Mouse (Mus musculus): ENCODE measurements around the gene Rpl38. TPM values are rescaled to one million over a fixed set of nuclear protein-coding genes. Genes with fewer than 3 reads are reported as not detected.

The Rpl38 gene
- polyA plus RNA-seq, 1 experiment: 2,044 TPM

DNA sequence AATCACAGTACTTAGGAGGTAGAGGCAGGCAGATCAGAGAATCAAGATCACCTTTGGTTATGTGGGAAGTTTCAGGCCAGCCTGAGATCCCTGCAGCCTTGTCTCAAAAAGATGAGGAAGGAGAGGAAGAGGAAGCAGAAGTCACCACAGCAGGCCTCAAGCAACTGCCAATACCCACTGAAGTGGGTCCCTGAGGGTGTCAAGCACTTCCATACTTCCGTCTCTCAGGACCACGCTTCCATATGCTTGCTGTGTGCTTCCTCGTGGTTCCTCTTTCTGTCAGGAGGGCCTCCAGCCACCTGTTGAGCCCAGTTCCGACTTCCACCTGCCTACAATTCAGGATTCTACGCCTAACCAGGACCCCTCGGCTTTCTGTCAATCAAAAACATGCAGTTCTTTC, 14.7 kb upstream of the Rpl38 start:
- Histone ChIP-seq H3K9ac (ENCODE audit: low read depth, poor library complexity, severe bottlenecking) (no peak overlapping the region), H3K4me3 (ENCODE audit: low read depth, low read length) (no peak overlapping the region), H3K9me3 (replicated peaks; ENCODE audit: control insufficient read depth, insufficient read depth, low read length, poor library complexity, severe bottlenecking) (no peaks in the 10 kb centered on the region), H3K27me3 (ENCODE audit: control insufficient read depth, insufficient read depth, low read length, poor library complexity, severe bottlenecking) (no peaks in the 10 kb centered on the region), H3K36me3 (ENCODE audit: control insufficient read depth, insufficient read depth, low read length, poor library complexity, severe bottlenecking) (no peaks in the 10 kb centered on the region), H3K27ac (ENCODE audit: insufficient read depth, low read length) (no peak overlapping the region), H3K4me1 (ENCODE audit: control insufficient read depth, insufficient read depth, low read length) (no peaks in the 10 kb centered on the region)
- TF ChIP-seq CTCF (IDR thresholded peaks at IDR 0.05; ENCODE audit: low read depth, low read length) (no peak), EP300 (IDR thresholded peaks at IDR 0.05; ENCODE audit: insufficient read depth, low read depth, low read length) (no peak), POLR2A (IDR thresholded peaks at IDR 0.05; ENCODE audit: insufficient read depth, low read length) (no peak)

DNA sequence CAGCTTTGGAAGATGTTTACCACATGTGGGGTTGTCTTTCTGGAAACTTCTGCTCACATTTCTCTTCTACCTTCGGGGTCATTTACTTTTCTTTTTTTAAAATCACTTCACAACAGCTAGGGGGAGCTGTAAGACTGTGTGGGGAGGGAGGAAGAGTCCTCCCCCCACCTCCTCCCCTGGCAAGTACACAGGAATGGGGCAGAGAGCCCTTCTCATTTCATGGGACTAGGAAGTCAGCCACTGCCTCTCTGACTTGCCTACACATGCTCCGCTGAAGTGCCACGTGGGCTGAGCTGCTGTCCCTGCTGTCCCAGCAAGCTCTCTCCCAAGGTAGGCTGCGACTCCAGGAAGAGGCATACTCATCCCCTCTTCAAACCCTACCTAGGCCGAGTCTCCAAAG, 13.8 kb upstream of the Rpl38 start:
- H3K4me3 ChIP-seq (ENCODE audit: low read depth, low read length): no peak overlapping the region
- H3K36me3 ChIP-seq (ENCODE audit: control insufficient read depth, insufficient read depth, low read length, poor library complexity, severe bottlenecking): no peaks in the 10 kb centered on the region
- no peaks in the 10 kb centered on the region for H3K9me3 ChIP-seq (replicated peaks; ENCODE audit: control insufficient read depth, insufficient read depth, low read length, poor library complexity, severe bottlenecking)
- no peaks in the 10 kb centered on the region for H3K27me3 ChIP-seq (ENCODE audit: control insufficient read depth, insufficient read depth, low read length, poor library complexity, severe bottlenecking)
- no peak overlapping the region for H3K9ac ChIP-seq (ENCODE audit: low read depth, poor library complexity, severe bottlenecking)
- TF ChIP-seq EP300 (IDR thresholded peaks at IDR 0.05; ENCODE audit: insufficient read depth, low read depth, low read length) (no peak), POLR2A (IDR thresholded peaks at IDR 0.05; ENCODE audit: insufficient read depth, low read length) (no peak), CTCF (IDR thresholded peaks at IDR 0.05; ENCODE audit: low read depth, low read length) (peak; percentile 57)
- H3K4me1 ChIP-seq (ENCODE audit: control insufficient read depth, insufficient read depth, low read length): no peaks in the 10 kb centered on the region
- H3K27ac ChIP-seq (ENCODE audit: insufficient read depth, low read length): no peak overlapping the region

DNA sequence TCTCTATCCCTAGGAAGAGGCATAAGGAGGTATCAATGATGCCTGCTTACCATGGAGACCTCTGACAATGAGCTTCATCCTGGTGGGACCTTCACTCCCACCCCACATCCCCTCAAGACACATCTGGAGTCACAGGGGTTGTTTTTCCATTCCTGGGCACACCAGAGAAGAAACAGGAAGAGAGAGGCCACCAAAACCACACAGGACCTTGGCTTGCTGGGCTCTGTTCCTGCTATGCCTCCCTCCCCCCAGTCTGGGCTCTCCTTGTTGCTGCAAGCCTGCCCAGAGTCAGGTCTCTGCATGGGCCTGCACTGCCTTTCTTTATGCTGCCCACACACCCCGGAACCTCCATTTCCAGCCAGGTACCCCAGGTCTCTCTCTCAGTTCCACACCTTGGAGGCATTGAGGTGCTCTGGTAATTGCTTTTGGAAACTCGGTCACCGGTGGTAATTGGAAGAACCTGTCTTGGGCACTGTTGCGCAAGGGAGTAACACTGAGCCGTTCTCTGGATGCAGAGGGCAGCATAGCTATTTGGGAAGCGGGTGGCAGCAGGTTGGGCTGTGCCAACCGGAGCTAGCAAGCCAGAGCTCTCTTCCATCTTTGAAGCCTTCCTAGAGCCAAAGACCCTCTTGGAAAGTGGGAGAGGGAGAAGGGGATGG, 12.8 kb upstream of the Rpl38 start:
- no peaks in the 10 kb centered on the region for H3K9me3 ChIP-seq (replicated peaks; ENCODE audit: control insufficient read depth, insufficient read depth, low read length, poor library complexity, severe bottlenecking)

DNA sequence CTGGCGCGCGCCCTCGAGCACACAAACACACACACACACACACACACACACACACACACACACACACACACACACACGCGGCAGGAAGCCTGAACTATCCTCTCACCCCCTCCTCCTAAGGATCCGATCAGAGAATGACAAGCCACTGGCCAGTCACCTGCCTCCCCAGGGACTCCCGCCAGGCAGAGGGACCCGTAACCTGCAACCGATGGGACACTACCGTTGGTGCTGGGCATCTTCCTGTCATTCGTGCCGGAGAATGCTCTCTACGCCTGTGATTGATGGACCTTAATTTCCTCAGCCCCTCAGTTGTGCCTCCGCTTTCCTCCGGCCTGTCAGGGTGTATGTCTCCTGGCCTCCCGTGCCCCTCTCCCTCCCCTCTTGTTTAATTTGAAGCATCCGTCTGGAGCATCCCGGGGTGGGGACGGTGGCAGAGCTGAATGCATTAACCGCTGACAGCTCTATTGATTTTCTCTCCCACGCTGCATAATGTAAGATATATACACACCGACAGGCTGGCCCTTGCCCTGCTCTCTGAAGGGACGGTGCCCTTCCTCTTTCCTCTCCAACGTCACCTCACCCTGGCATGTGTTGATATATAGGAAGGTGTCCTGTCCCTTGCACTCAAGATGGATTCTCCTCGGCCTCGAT, 11.2 kb upstream of the Rpl38 start:
- no peak for TF ChIP-seq CTCF (IDR thresholded peaks at IDR 0.05; ENCODE audit: low read depth, low read length)
- TF ChIP-seq EP300 (IDR thresholded peaks at IDR 0.05; ENCODE audit: insufficient read depth, low read depth, low read length): no peak
- TF ChIP-seq POLR2A (IDR thresholded peaks at IDR 0.05; ENCODE audit: insufficient read depth, low read length): no peak
- H3K4me3 ChIP-seq (ENCODE audit: low read depth, low read length): no peak overlapping the region
- no peaks in the 10 kb centered on the region for H3K4me1 ChIP-seq (ENCODE audit: control insufficient read depth, insufficient read depth, low read length)
- H3K27me3 ChIP-seq (ENCODE audit: control insufficient read depth, insufficient read depth, low read length, poor library complexity, severe bottlenecking): no peaks in the 10 kb centered on the region
- no peak overlapping the region for H3K27ac ChIP-seq (ENCODE audit: insufficient read depth, low read length)
- no peaks in the 10 kb centered on the region for H3K36me3 ChIP-seq (ENCODE audit: control insufficient read depth, insufficient read depth, low read length, poor library complexity, severe bottlenecking)
- H3K9me3 ChIP-seq (replicated peaks; ENCODE audit: control insufficient read depth, insufficient read depth, low read length, poor library complexity, severe bottlenecking): no peaks in the 10 kb centered on the region
- H3K9ac ChIP-seq (ENCODE audit: low read depth, poor library complexity, severe bottlenecking): no peak overlapping the region

More for the DNA sequence above, 12.8 kb upstream of the Rpl38 start:
- H3K27ac ChIP-seq (ENCODE audit: insufficient read depth, low read length): no peak overlapping the region
- no peak for TF ChIP-seq EP300 (IDR thresholded peaks at IDR 0.05; ENCODE audit: insufficient read depth, low read depth, low read length)
- no peak for TF ChIP-seq CTCF (IDR thresholded peaks at IDR 0.05; ENCODE audit: low read depth, low read length)
- TF ChIP-seq POLR2A (IDR thresholded peaks at IDR 0.05; ENCODE audit: insufficient read depth, low read length): no peak
- H3K27me3 ChIP-seq (ENCODE audit: control insufficient read depth, insufficient read depth, low read length, poor library complexity, severe bottlenecking): no peaks in the 10 kb centered on the region
- H3K36me3 ChIP-seq (ENCODE audit: control insufficient read depth, insufficient read depth, low read length, poor library complexity, severe bottlenecking): no peaks in the 10 kb centered on the region
- no peak overlapping the region for H3K4me3 ChIP-seq (ENCODE audit: low read depth, low read length)
- H3K4me1 ChIP-seq (ENCODE audit: control insufficient read depth, insufficient read depth, low read length): no peaks in the 10 kb centered on the region
- H3K9ac ChIP-seq (ENCODE audit: low read depth, poor library complexity, severe bottlenecking): no peak overlapping the region

DNA sequence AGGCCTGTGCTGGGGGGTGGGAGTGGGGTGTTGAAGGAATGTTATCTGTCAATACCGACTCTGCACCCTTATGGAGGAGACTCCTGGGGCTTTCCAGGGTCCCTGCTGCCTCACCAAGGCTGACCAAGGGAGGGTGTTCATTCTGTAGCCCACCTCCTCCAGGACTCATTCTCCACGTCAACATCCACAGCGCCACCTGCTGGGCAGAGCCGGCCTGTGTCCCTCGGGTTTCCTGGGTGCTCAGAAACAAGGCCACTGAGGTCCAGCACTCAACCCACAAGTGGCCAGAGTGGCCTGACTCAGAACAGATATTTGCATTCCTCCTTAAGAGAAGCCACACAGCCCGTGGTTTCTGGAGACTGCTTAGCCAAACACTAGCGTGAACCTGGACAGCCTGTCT, 10.6 kb upstream of the Rpl38 start:
- Histone ChIP-seq H3K36me3 (ENCODE audit: control insufficient read depth, insufficient read depth, low read length, poor library complexity, severe bottlenecking) (no peaks in the 10 kb centered on the region), H3K27me3 (ENCODE audit: control insufficient read depth, insufficient read depth, low read length, poor library complexity, severe bottlenecking) (no peaks in the 10 kb centered on the region), H3K27ac (ENCODE audit: insufficient read depth, low read length) (no peak overlapping the region), H3K9me3 (replicated peaks; ENCODE audit: control insufficient read depth, insufficient read depth, low read length, poor library complexity, severe bottlenecking) (no peaks in the 10 kb centered on the region), H3K9ac (ENCODE audit: low read depth, poor library complexity, severe bottlenecking) (no peak overlapping the region), H3K4me1 (ENCODE audit: control insufficient read depth, insufficient read depth, low read length) (no peaks in the 10 kb centered on the region), H3K4me3 (ENCODE audit: low read depth, low read length) (no peak overlapping the region)
- no peak for TF ChIP-seq POLR2A (IDR thresholded peaks at IDR 0.05; ENCODE audit: insufficient read depth, low read length)
- TF ChIP-seq CTCF (IDR thresholded peaks at IDR 0.05; ENCODE audit: low read depth, low read length): peak; percentile 92

DNA sequence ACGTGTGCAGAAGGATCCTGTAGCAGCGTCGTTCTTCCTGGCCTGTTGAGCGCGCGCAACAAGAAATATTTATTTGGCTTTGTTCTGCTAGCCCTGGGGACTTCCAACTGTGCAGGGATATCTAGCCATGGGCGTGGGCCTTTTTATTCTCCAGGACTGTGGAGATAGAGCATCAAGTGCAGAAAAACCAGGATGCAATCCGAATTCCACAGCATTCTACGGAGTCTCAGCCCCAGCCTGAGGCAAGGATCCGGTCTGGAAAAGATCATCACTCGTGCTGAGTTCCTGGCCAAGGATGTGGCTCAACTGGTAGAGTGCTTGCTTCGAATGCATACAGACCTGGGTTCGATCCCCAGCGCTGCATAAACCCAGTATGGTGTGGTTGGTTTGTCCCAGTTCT, 6.2 kb upstream of the Rpl38 start:
- no peak overlapping the region for H3K4me3 ChIP-seq (ENCODE audit: low read depth, low read length)
- no peak overlapping the region for H3K9ac ChIP-seq (ENCODE audit: low read depth, poor library complexity, severe bottlenecking)
- no peaks in the 10 kb centered on the region for H3K36me3 ChIP-seq (ENCODE audit: control insufficient read depth, insufficient read depth, low read length, poor library complexity, severe bottlenecking)
- H3K4me1 ChIP-seq (ENCODE audit: control insufficient read depth, insufficient read depth, low read length): no peaks in the 10 kb centered on the region
- H3K27me3 ChIP-seq (ENCODE audit: control insufficient read depth, insufficient read depth, low read length, poor library complexity, severe bottlenecking): no peaks in the 10 kb centered on the region
- no peaks in the 10 kb centered on the region for H3K9me3 ChIP-seq (replicated peaks; ENCODE audit: control insufficient read depth, insufficient read depth, low read length, poor library complexity, severe bottlenecking)
- no peak overlapping the region for H3K27ac ChIP-seq (ENCODE audit: insufficient read depth, low read length)
- TF ChIP-seq CTCF (IDR thresholded peaks at IDR 0.05; ENCODE audit: low read depth, low read length) (no peak), EP300 (IDR thresholded peaks at IDR 0.05; ENCODE audit: insufficient read depth, low read depth, low read length) (no peak), POLR2A (IDR thresholded peaks at IDR 0.05; ENCODE audit: insufficient read depth, low read length) (no peak)
